Mouse (Mus musculus) neural tube, embryonic 11.5 days (tissue): ENCODE results near the gene Gm14569. TPM values are rescaled to one million over a fixed set of nuclear protein-coding genes. Genes with fewer than 3 reads are reported as not detected.

ENCODE experiments used
- ATAC-seq: fragments of 200-750 bp; cut with Nextera tagmentation; 2 replicates; pipeline ENCODE4 v1.8.0; 2017; ENCODE audit warnings: moderate number of reproducible peaks, mild to moderate bottlenecking, moderate TSS enrichment, moderate library complexity; ENCODE audit not compliant: insufficient read depth, low FRiP score, low TSS enrichment
- DNase-seq: peaks from one replicate; pipeline ENCODE4 v3.0.0-alpha.2; 2015; ENCODE audit warnings: low spot score
- H3K27ac ChIP-seq: fragments of 300-500 bp; sonication (generic); 2 replicates; pipeline ENCODE4 v1.5.1; 2014; ENCODE audit warnings: low read depth, mild to moderate bottlenecking, low read length
- H3K27me3 ChIP-seq: fragments of 300-500 bp; sonication (generic); 2 replicates; pipeline ENCODE4 v1.6.1; 2014; ENCODE audit warnings: mild to moderate bottlenecking, low read length, mixed read lengths; ENCODE audit not compliant: control insufficient read depth, insufficient read depth
- H3K36me3 ChIP-seq: fragments of 300-500 bp; sonication (generic); 2 replicates; pipeline ENCODE4 v1.6.1; 2014; ENCODE audit warnings: mild to moderate bottlenecking, low read length, moderate library complexity, mixed read lengths; ENCODE audit not compliant: control insufficient read depth, insufficient read depth
- H3K4me1 ChIP-seq: fragments of 300-500 bp; sonication (generic); 2 replicates; pipeline ENCODE4 v1.6.1; 2014; ENCODE audit warnings: low read length, mixed read lengths; ENCODE audit not compliant: control insufficient read depth, insufficient read depth
- H3K4me2 ChIP-seq: fragments of 300-500 bp; sonication (generic); 2 replicates; pipeline ENCODE4 v1.6.1; 2014; ENCODE audit warnings: low read depth, mild to moderate bottlenecking, moderate library complexity
- H3K4me3 ChIP-seq: fragments of 300-500 bp; sonication (generic); 2 replicates; pipeline ENCODE4 v1.5.1; 2014; ENCODE audit warnings: low read depth, low read length
- H3K9ac ChIP-seq: fragments of 300-500 bp; sonication (generic); 2 replicates; pipeline ENCODE4 v1.6.1; 2014; ENCODE audit warnings: mild to moderate bottlenecking, low read length
- H3K9me3 ChIP-seq: fragments of 300-500 bp; sonication (generic); 2 replicates; pipeline ENCODE4 v1.6.1; 2016; ENCODE audit warnings: low read length; ENCODE audit not compliant: control insufficient read depth
- WGBS: fragments of 180-500 bp; shearing (Covaris S2); extraction: QIAGEN DNeasy Blood & Tissue Kit; methylation state at CpG from one replicate; pipeline ENCODE4 v1.1.7; 2014; 5-methylcytosine and 5-hydroxymethylcytosine counted together
- microRNA-seq: library from miRNA; unstranded; fragments of <30 nt; microRNA quantifications from one replicate; pipeline ENCODE4, GENCODE M21; 2016
- polyA plus RNA-seq: library from polyadenylated mRNA; unstranded; fragments of >200 nt; fragmentation: Nextera tagmentation; extraction: Ambion mirVana; gene quantifications from 2 replicates; pipeline ENCODE4 v1.2.1, GENCODE M21; 2014

Gene Gm14569
- polyA plus RNA-seq, 1 experiment from 2014 or later = not detected

GRCm38 (mm10) chrX:36393279-36393678 is 98.4 kb downstream of the Gm14569 start:
- Histone ChIP-seq H3K27me3 (no peaks in the 10 kb centered on the region), H3K9ac (no peak overlapping the region), H3K9me3 (no peaks in the 10 kb centered on the region), H3K4me2 (no peak overlapping the region), H3K4me3 (no peak overlapping the region), H3K36me3 (no peaks in the 10 kb centered on the region), H3K27ac (no peak overlapping the region), H3K4me1 (no peaks in the 10 kb centered on the region)
- DNase-seq = no peak
- ATAC-seq = no peak
- WGBS = 64% methylated on average over 5 of the region's 6 CpGs

GRCm38 (mm10) chrX:36392672-36393071 is 99.0 kb downstream of the Gm14569 start:
- 74% methylated on average over 6 of the region's 6 CpGs for WGBS
- Histone ChIP-seq H3K9me3 (no peaks in the 10 kb centered on the region), H3K4me2 (no peak overlapping the region), H3K4me3 (no peak overlapping the region), H3K27ac (no peak overlapping the region), H3K27me3 (no peaks in the 10 kb centered on the region), H3K9ac (no peak overlapping the region), H3K4me1 (no peaks in the 10 kb centered on the region), H3K36me3 (no peaks in the 10 kb centered on the region)
- no peak for ATAC-seq
- DNase-seq = no peak

GRCm38 (mm10) chrX:36390503-36390902 is 101.1 kb downstream of the Gm14569 start:
- Histone ChIP-seq H3K27me3 (no peaks in the 10 kb centered on the region), H3K9me3 (no peaks in the 10 kb centered on the region), H3K4me2 (no peak overlapping the region), H3K4me1 (no peaks in the 10 kb centered on the region), H3K9ac (no peak overlapping the region), H3K36me3 (no peaks in the 10 kb centered on the region), H3K4me3 (no peak overlapping the region), H3K27ac (no peak overlapping the region)
- no peak for ATAC-seq
- DNase-seq = no peak
- 66% methylated on average over 2 of the region's 2 CpGs for WGBS

GRCm38 (mm10) chrX:36389971-36390370 is 101.7 kb downstream of the Gm14569 start:
- 60% methylated on average over 3 of the region's 3 CpGs for WGBS
- H3K27me3 ChIP-seq = no peaks in the 10 kb centered on the region
- no peaks in the 10 kb centered on the region for H3K9me3 ChIP-seq
- H3K36me3 ChIP-seq = no peaks in the 10 kb centered on the region
- H3K4me2 ChIP-seq = no peak overlapping the region
- no peak overlapping the region for H3K9ac ChIP-seq
- ATAC-seq (no peak), DNase-seq (no peak)
- H3K4me1 ChIP-seq = no peaks in the 10 kb centered on the region
- H3K27ac ChIP-seq = no peak overlapping the region
- no peak overlapping the region for H3K4me3 ChIP-seq

GRCm38 (mm10) chrX:36385340-36385739 is 106.3 kb downstream of the Gm14569 start:
- DNase-seq (no peak), ATAC-seq (no peak)
- H3K27me3 ChIP-seq = no peaks in the 10 kb centered on the region
- H3K4me2 ChIP-seq = no peak overlapping the region
- H3K9me3 ChIP-seq = no peaks in the 10 kb centered on the region
- no peak overlapping the region for H3K4me3 ChIP-seq
- H3K4me1 ChIP-seq = no peaks in the 10 kb centered on the region
- no peak overlapping the region for H3K27ac ChIP-seq
- H3K36me3 ChIP-seq = no peaks in the 10 kb centered on the region
- H3K9ac ChIP-seq = no peak overlapping the region

Small RNA genes within 50 kb of the gene (microRNA-seq; reads per million reads assigned to microRNA genes)
- not detected for gene Gm44485

Other genes starting within 250 kb of the Gm14569 start
- 0.93 and 1.0 TPM in 2 replicates for gene Lonrf3, start 163.5 kb downstream of the Gm14569 start, polyA plus RNA-seq
- not detected in 2 replicates for gene Gm6268, start 90.5 kb downstream of the Gm14569 start, polyA plus RNA-seq
- 370 and 372 TPM in 2 replicates for gene Pgrmc1, start 106.4 kb upstream of the Gm14569 start, polyA plus RNA-seq
- gene Akap17b, start 153.6 kb upstream of the Gm14569 start, polyA plus RNA-seq = 4.0 and 4.3 TPM in 2 replicates